Mouse (Mus musculus): Measurements from ENCODE around the gene Rftn2. TPM values are rescaled to one million over a fixed set of nuclear protein-coding genes. Genes with fewer than 3 reads are reported as not detected.
A peak's percentile ranks its signal among the peaks of the same experiment; 100 is the strongest.

Rftn2 gene
- polyA plus RNA-seq, 1 experiment: 2.2 TPM

GRCm38 (mm10) chr1:55223026-55223425, 3.6 kb downstream of the Rftn2 start:
- 0 out of 2 replicates have a peak, but pooled peaks cover 4% of the 10 kb centered on the region for H3K4me1 ChIP-seq (ENCODE audit: control insufficient read depth, insufficient read depth, low read length)
- H3K27ac ChIP-seq (ENCODE audit: insufficient read depth, low read depth, low read length): no peak overlapping the region
- H3K27me3 ChIP-seq (replicated peaks; ENCODE audit: control insufficient read depth, insufficient read depth, low read length): no peaks in the 10 kb centered on the region
- 80% methylated on average over 7 of the region's 7 CpGs for WGBS
- H3K36me3 ChIP-seq (ENCODE audit: control insufficient read depth, insufficient read depth, low read length): no peaks in the 10 kb centered on the region
- DNase-seq: no peak
- no peak overlapping the region for H3K4me3 ChIP-seq (ENCODE audit: insufficient read depth, low read depth, low read length)
- TF ChIP-seq POLR2A (IDR thresholded peaks at IDR 0.05; ENCODE audit: low read depth, low read length) (no peak), CTCF (conservative IDR thresholded peaks at IDR 0.05; ENCODE audit: insufficient read depth, insufficient read length, low read depth, low read length) (no peak)

- TF ChIP-seq CTCF (conservative IDR thresholded peaks at IDR 0.05; ENCODE audit: insufficient read depth, insufficient read length, low read depth, low read length) (no peak), POLR2A (IDR thresholded peaks at IDR 0.05; ENCODE audit: low read depth, low read length) (no peak)
- Histone ChIP-seq H3K27me3 (replicated peaks; ENCODE audit: control insufficient read depth, insufficient read depth, low read length) (no peaks in the 10 kb centered on the region), H3K4me1 (ENCODE audit: control insufficient read depth, insufficient read depth, low read length) (0 out of 2 replicates have a peak, but pooled peaks cover 4% of the 10 kb centered on the region), H3K27ac (ENCODE audit: insufficient read depth, low read depth, low read length) (no peak overlapping the region), H3K4me3 (ENCODE audit: insufficient read depth, low read depth, low read length) (no peak overlapping the region), H3K36me3 (ENCODE audit: control insufficient read depth, insufficient read depth, low read length) (no peaks in the 10 kb centered on the region)
- 69% methylated on average over 4 of the region's 4 CpGs for WGBS
- peak; percentile 44 for DNase-seq
Observed at GRCm38 (mm10) chr1:55221352-55221751, 5.2 kb downstream of the Rftn2 start.

GRCm38 (mm10) chr1:55217191-55217590, 9.4 kb downstream of the Rftn2 start:
- DNase-seq: no peak
- Histone ChIP-seq H3K27ac (ENCODE audit: insufficient read depth, low read depth, low read length) (no peak overlapping the region), H3K27me3 (replicated peaks; ENCODE audit: control insufficient read depth, insufficient read depth, low read length) (no peaks in the 10 kb centered on the region), H3K4me1 (ENCODE audit: control insufficient read depth, insufficient read depth, low read length) (0 out of 2 replicates have a peak, but pooled peaks cover 4% of the 10 kb centered on the region), H3K36me3 (ENCODE audit: control insufficient read depth, insufficient read depth, low read length) (no peaks in the 10 kb centered on the region), H3K4me3 (ENCODE audit: insufficient read depth, low read depth, low read length) (no peak overlapping the region)
- TF ChIP-seq CTCF (conservative IDR thresholded peaks at IDR 0.05; ENCODE audit: insufficient read depth, insufficient read length, low read depth, low read length) (no peak), POLR2A (IDR thresholded peaks at IDR 0.05; ENCODE audit: low read depth, low read length) (no peak)
- 28% methylated on average over 2 of the region's 2 CpGs for whole genome bisulfite sequencing

GRCm38 (mm10) chr1:55215185-55215813, 11.3 kb downstream of the Rftn2 start:
- no peak overlapping the region for H3K27ac ChIP-seq (ENCODE audit: insufficient read depth, low read depth, low read length)
- no peaks in the 10 kb centered on the region for H3K27me3 ChIP-seq (replicated peaks; ENCODE audit: control insufficient read depth, insufficient read depth, low read length)
- H3K4me3 ChIP-seq (ENCODE audit: insufficient read depth, low read depth, low read length): no peak overlapping the region
- no peak for TF ChIP-seq POLR2A (IDR thresholded peaks at IDR 0.05; ENCODE audit: low read depth, low read length)
- TF ChIP-seq CTCF (conservative IDR thresholded peaks at IDR 0.05; ENCODE audit: insufficient read depth, insufficient read length, low read depth, low read length): no peak
- H3K36me3 ChIP-seq (ENCODE audit: control insufficient read depth, insufficient read depth, low read length): no peaks in the 10 kb centered on the region
- peak; percentile 65 for DNase-seq
- 40% methylated on average over 11 of the region's 11 CpGs for WGBS
- no peaks in the 10 kb centered on the region; the same call in 1 of the 2 replicates for H3K4me1 ChIP-seq (ENCODE audit: control insufficient read depth, insufficient read depth, low read length)

GRCm38 (mm10) chr1:55213936-55214335, 12.6 kb downstream of the Rftn2 start:
- no peak overlapping the region for H3K4me3 ChIP-seq (ENCODE audit: insufficient read depth, low read depth, low read length)
- no peaks in the 10 kb centered on the region for H3K27me3 ChIP-seq (replicated peaks; ENCODE audit: control insufficient read depth, insufficient read depth, low read length)
- TF ChIP-seq CTCF (conservative IDR thresholded peaks at IDR 0.05; ENCODE audit: insufficient read depth, insufficient read length, low read depth, low read length): no peak
- no peak for TF ChIP-seq POLR2A (IDR thresholded peaks at IDR 0.05; ENCODE audit: low read depth, low read length)
- WGBS: 88% methylated on average over 6 of the region's 6 CpGs
- no peak for DNase-seq
- H3K4me1 ChIP-seq (ENCODE audit: control insufficient read depth, insufficient read depth, low read length): no peaks in the 10 kb centered on the region; the same call in 1 of the 2 replicates
- no peak overlapping the region for H3K27ac ChIP-seq (ENCODE audit: insufficient read depth, low read depth, low read length)
- H3K36me3 ChIP-seq (ENCODE audit: control insufficient read depth, insufficient read depth, low read length): no peaks in the 10 kb centered on the region

- DNase-seq: no peak
- TF ChIP-seq POLR2A (IDR thresholded peaks at IDR 0.05; ENCODE audit: low read depth, low read length) (no peak), CTCF (conservative IDR thresholded peaks at IDR 0.05; ENCODE audit: insufficient read depth, insufficient read length, low read depth, low read length) (no peak)
- Histone ChIP-seq H3K4me3 (ENCODE audit: insufficient read depth, low read depth, low read length) (no peak overlapping the region), H3K27ac (ENCODE audit: insufficient read depth, low read depth, low read length) (no peak overlapping the region), H3K36me3 (ENCODE audit: control insufficient read depth, insufficient read depth, low read length) (no peaks in the 10 kb centered on the region), H3K27me3 (replicated peaks; ENCODE audit: control insufficient read depth, insufficient read depth, low read length) (no peaks in the 10 kb centered on the region), H3K4me1 (ENCODE audit: control insufficient read depth, insufficient read depth, low read length) (no peaks in the 10 kb centered on the region; the same call in 1 of the 2 replicates)
- WGBS: 37% methylated on average over 6 of the region's 6 CpGs
Observed at GRCm38 (mm10) chr1:55213475-55213874, 13.1 kb downstream of the Rftn2 start.

- TF ChIP-seq POLR2A (IDR thresholded peaks at IDR 0.05; ENCODE audit: low read depth, low read length) (no peak), CTCF (conservative IDR thresholded peaks at IDR 0.05; ENCODE audit: insufficient read depth, insufficient read length, low read depth, low read length) (no peak)
- no peaks in the 10 kb centered on the region; the same call in 1 of the 2 replicates for H3K4me1 ChIP-seq (ENCODE audit: control insufficient read depth, insufficient read depth, low read length)
- no peaks in the 10 kb centered on the region for H3K27me3 ChIP-seq (replicated peaks; ENCODE audit: control insufficient read depth, insufficient read depth, low read length)
- no peaks in the 10 kb centered on the region for H3K36me3 ChIP-seq (ENCODE audit: control insufficient read depth, insufficient read depth, low read length)
- no peak for DNase-seq
- no peak overlapping the region for H3K4me3 ChIP-seq (ENCODE audit: insufficient read depth, low read depth, low read length)
- 90% methylated on average over 4 of the region's 4 CpGs for WGBS
- no peak overlapping the region for H3K27ac ChIP-seq (ENCODE audit: insufficient read depth, low read depth, low read length)
Observed at GRCm38 (mm10) chr1:55212771-55213170, 13.8 kb downstream of the Rftn2 start.
